Mouse (Mus musculus) monocyte, adult 59 days (primary cell): ENCODE data around the gene Il13. TPM values are rescaled to one million over a fixed set of nuclear protein-coding genes. Genes with fewer than 3 reads are reported as not detected.

Source experiments
- total RNA-seq, 2 experiments: library from RNA; stranded (reverse); gene quantifications; one replicate each; pipeline ENCODE4 v1.2.4; 2023

Il13 gene
- total RNA-seq, result not detected

GRCm38 (mm10) chr11:53634556-53634955 is at the start of gene Il13:
Gene Il13 (minus strand): TSS chr11:53634702.

GRCm38 (mm10) chr11:53618619-53619198 is 15.8 kb downstream of the Il13 start, which contains the start of gene Il4:
Gene Il4 (minus strand): TSS chr11:53618669.

Other genes with a start within 250 kb of the Il13 start
- not detected for gene Leap2, start 211.5 kb downstream of the Il13 start, total RNA-seq
- 100 to 1,000 TPM; 173 to 184 TPM for gene Uqcrq, start 203.9 kb downstream of the Il13 start, total RNA-seq
- gene Gdf9, start 203.7 kb downstream of the Il13 start, total RNA-seq, result 1 to 10 TPM; 1.8 TPM
- gene Gm10447, start 177.6 kb downstream of the Il13 start, total RNA-seq, result not detected
- gene Shroom1, start 177.5 kb downstream of the Il13 start, total RNA-seq, result 1 to 10 TPM in 1 of 2 experiments, under 1 TPM in 1; 0.73 to 1.0 TPM
- gene Gm9837, start 164.2 kb downstream of the Il13 start, total RNA-seq, result not detected
- not detected for gene Gm9945, start 154.5 kb downstream of the Il13 start, total RNA-seq
- gene Sowaha, start 154.4 kb downstream of the Il13 start, total RNA-seq, result not detected
- 1 to 10 TPM; 6.7 to 7.5 TPM for gene Sept8, start 115.4 kb downstream of the Il13 start, total RNA-seq
- 1 to 10 TPM; 4.3 to 6.3 TPM for gene Kif3a, start 67.3 kb downstream of the Il13 start, total RNA-seq
- gene Il4, start 16.0 kb downstream of the Il13 start, total RNA-seq, result not detected
- gene Rad50, start 72.6 kb upstream of the Il13 start, total RNA-seq, result 10 to 100 TPM; 17.4 to 17.8 TPM
- not detected for gene Il5, start 86.1 kb upstream of the Il13 start, total RNA-seq
- gene Irf1, start 135.3 kb upstream of the Il13 start, total RNA-seq, result 100 to 1,000 TPM; 342 to 373 TPM
- not detected for gene Gm17334, start 138.5 kb upstream of the Il13 start, total RNA-seq
- gene Gm12216, start 224.6 kb upstream of the Il13 start, total RNA-seq, result 1 to 10 TPM; 4.2 to 4.7 TPM